Mouse (Mus musculus) myocyte (in vitro differentiated cells): ENCODE results near the gene Fos. TPM values are rescaled to one million over a fixed set of nuclear protein-coding genes. Genes with fewer than 3 reads are reported as not detected.

Experiments used
- H3K27me3 ChIP-seq: one replicate; pipeline ENCODE4 v1.6.1; 2011; ENCODE audit not compliant: control insufficient read depth, insufficient read depth, insufficient read length
- H3K36me3 ChIP-seq: one replicate; pipeline ENCODE4 v1.6.1; 2011; ENCODE audit not compliant: control insufficient read depth, insufficient read depth
- H3K4me2 ChIP-seq: one replicate; pipeline ENCODE4 v1.6.1; 2011; ENCODE audit warnings: low read depth, control low read depth
- H3K4me3 ChIP-seq: one replicate; pipeline ENCODE4 v1.5.1; 2011; ENCODE audit warnings: mild to moderate bottlenecking, control low read depth, moderate library complexity
- H3K79me2 ChIP-seq: one replicate; pipeline ENCODE4 v1.6.1; 2011; ENCODE audit not compliant: control insufficient read depth, insufficient read depth
- H3ac ChIP-seq: one replicate; pipeline ENCODE4 v1.6.1; 2011; ENCODE audit not compliant: control insufficient read depth, insufficient read length
- CEBPB ChIP-seq: IDR thresholded peaks from 2 replicates; pipeline ENCODE4 v1.6.1; 2011; ENCODE audit warnings: mild to moderate bottlenecking, moderate library complexity; ENCODE audit not compliant: poor library complexity, insufficient read depth, severe bottlenecking
- E2F4 ChIP-seq: IDR thresholded peaks from one replicate; pipeline ENCODE4 v1.6.1; 2011; ENCODE audit warnings: mild to moderate bottlenecking, control low read depth, moderate library complexity; ENCODE audit not compliant: insufficient read depth
- MAX ChIP-seq: IDR thresholded peaks from one replicate; pipeline ENCODE4 v1.6.1; 2011; ENCODE audit warnings: low read depth, mild to moderate bottlenecking, control low read depth
- MYOD1 ChIP-seq, 3 experiments: IDR thresholded peaks; one replicate each; pipeline ENCODE4 v1.6.1; 2011; ENCODE audit warnings: control low read depth in 2 of 3, low read depth in 2 of 3, mild to moderate bottlenecking in 2 of 3, moderate library complexity in 1 of 3; ENCODE audit not compliant: insufficient read length in 2 of 3, control insufficient read depth in 1 of 3
- MYOG ChIP-seq, 3 experiments: IDR thresholded peaks; one replicate each; pipeline ENCODE4 v1.6.1; 2011; ENCODE audit warnings: control low read depth in 2 of 3, low read depth in 2 of 3, mild to moderate bottlenecking in 2 of 3; ENCODE audit not compliant: insufficient read length in 2 of 3, control insufficient read depth in 1 of 3, insufficient read depth in 1 of 3
- POLR2A ChIP-seq: IDR thresholded peaks from one replicate; pipeline ENCODE4 v1.6.1; 2011; ENCODE audit warnings: low read depth, mild to moderate bottlenecking, control low read depth, moderate library complexity; ENCODE audit not compliant: insufficient read length
- POLR2AphosphoS2 ChIP-seq: IDR thresholded peaks from one replicate; pipeline ENCODE4 v1.6.1; 2011; ENCODE audit warnings: low read depth, control low read depth; ENCODE audit not compliant: insufficient read length
- REST ChIP-seq: IDR thresholded peaks from one replicate; pipeline ENCODE4 v1.6.1; 2011; ENCODE audit warnings: mild to moderate bottlenecking, control low read depth, moderate library complexity; ENCODE audit not compliant: insufficient read depth, insufficient read length
- SRF ChIP-seq: IDR thresholded peaks from one replicate; pipeline ENCODE4 v1.6.1; 2011; ENCODE audit warnings: low read depth; ENCODE audit not compliant: control insufficient read depth, insufficient read length
- TCF12 ChIP-seq: IDR thresholded peaks from one replicate; pipeline ENCODE4 v1.6.1; 2011; ENCODE audit warnings: mild to moderate bottlenecking, control low read depth; ENCODE audit not compliant: poor library complexity, insufficient read depth, severe bottlenecking
- TCF3 ChIP-seq: IDR thresholded peaks from one replicate; pipeline ENCODE4 v1.6.1; 2011; ENCODE audit warnings: low read depth, control low read depth; ENCODE audit not compliant: insufficient read length
- USF1 ChIP-seq: IDR thresholded peaks from one replicate; pipeline ENCODE4 v1.6.1; 2011; ENCODE audit warnings: low read depth, mild to moderate bottlenecking, control low read depth, moderate library complexity
- polyA plus RNA-seq: library from polyadenylated mRNA; unstranded; fragments of >200 nt; fragmentation: generic; extraction: Trizol; gene quantifications from one replicate; pipeline ENCODE4 v1.2.1, GENCODE M21; 2012; ENCODE audit warnings: missing spikeins

Gene Fos
- polyA plus RNA-seq, 1 experiment = 3.1 TPM

- no peaks in the 10 kb centered on the region for H3K79me2 ChIP-seq
Observed at GRCm38 (mm10) chr12:85464902-85465301, 8.8 kb upstream of the Fos start.

DNA sequence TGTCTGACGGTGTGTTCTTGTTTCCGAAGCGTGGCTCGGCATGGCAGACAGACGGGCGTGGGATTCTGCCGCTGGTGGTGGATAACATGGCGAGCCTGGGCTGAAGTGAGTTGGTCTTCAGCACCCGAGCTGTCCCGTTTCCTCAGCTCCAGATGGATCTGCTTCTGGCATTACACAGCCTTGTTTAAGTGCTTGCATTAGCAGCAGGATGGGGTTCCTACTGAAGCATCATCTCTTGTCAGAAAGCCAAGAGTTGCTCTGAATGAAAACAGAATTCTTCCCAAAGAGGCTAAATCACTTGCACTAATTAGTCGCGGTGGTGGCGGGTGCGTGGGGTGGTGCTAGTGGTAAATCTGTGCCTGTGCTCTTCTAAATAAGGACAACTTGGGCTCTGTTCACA is 5.8 kb upstream of the Fos start:
- no peak overlapping the region for H3K4me2 ChIP-seq
- no peak overlapping the region for H3K4me3 ChIP-seq
- no peaks in the 10 kb centered on the region for H3K36me3 ChIP-seq
- TF ChIP-seq USF1 (no peak), POLR2AphosphoS2 (no peak), E2F4 (no peak), TCF3 (no peak), CEBPB (no peak), POLR2A (no peak), MYOG (IDR thresholded peaks at IDR 0.05; ENCODE audit: control insufficient read depth in 1 of 3, insufficient read depth in 1 of 3, insufficient read length in 2 of 3, low read depth in 2 of 3) (no peak), REST (no peak), SRF (no peak)
- no peak overlapping the region for H3ac ChIP-seq
- no peaks in the 10 kb centered on the region for H3K79me2 ChIP-seq
- no peaks in the 10 kb centered on the region for H3K27me3 ChIP-seq

More at GRCm38 (mm10) chr12:85464902-85465301, 8.8 kb upstream of the Fos start:
- H3K27me3 ChIP-seq = no peaks in the 10 kb centered on the region
- TF ChIP-seq MYOG (IDR thresholded peaks at IDR 0.05; ENCODE audit: control insufficient read depth in 1 of 3, insufficient read depth in 1 of 3, insufficient read length in 2 of 3, low read depth in 2 of 3) (no peak), E2F4 (no peak), CEBPB (no peak), TCF12 (no peak), TCF3 (no peak), SRF (no peak), POLR2AphosphoS2 (no peak), USF1 (no peak)
- no peak overlapping the region for H3K4me3 ChIP-seq
- no peaks in the 10 kb centered on the region for H3K36me3 ChIP-seq
- no peak overlapping the region for H3K4me2 ChIP-seq
- H3ac ChIP-seq = no peak overlapping the region

- peak; percentile 73; the same call in 1 of the 2 replicates for TF ChIP-seq CEBPB
- TF ChIP-seq POLR2A = no peak
- no peak overlapping the region for H3K4me3 ChIP-seq
- no peaks in the 10 kb centered on the region for H3K79me2 ChIP-seq
- H3K36me3 ChIP-seq = no peaks in the 10 kb centered on the region
- H3K27me3 ChIP-seq = no peaks in the 10 kb centered on the region
- H3K4me2 ChIP-seq = peak overlapping the region; percentile 19
- H3ac ChIP-seq = no peak overlapping the region
Observed at GRCm38 (mm10) chr12:85468666-85469065, 5.0 kb upstream of the Fos start.

GRCm38 (mm10) chr12:85471920-85472655 is 1.6 kb upstream of the Fos start:
- H3K4me3 ChIP-seq = peak overlapping the region; percentile 70
- no peaks in the 10 kb centered on the region for H3K27me3 ChIP-seq
- no peak overlapping the region for H3ac ChIP-seq
- H3K36me3 ChIP-seq = peaks cover 4% of the 10 kb centered on the region
- H3K79me2 ChIP-seq = no peaks in the 10 kb centered on the region
- H3K4me2 ChIP-seq = peak overlapping the region; percentile 92
- no peak for TF ChIP-seq SRF
- no peak for TF ChIP-seq TCF3
- no peak for TF ChIP-seq REST
- no peak for TF ChIP-seq MAX
- TF ChIP-seq POLR2AphosphoS2 = peak; percentile 58
- TF ChIP-seq E2F4 = peak; percentile 16
- TF ChIP-seq CEBPB = no peak
- TF ChIP-seq POLR2A = peak; percentile 73
- peak in 1 of 3 experiments; percentile 74 for TF ChIP-seq MYOD1 (IDR thresholded peaks at IDR 0.05; ENCODE audit: control insufficient read depth in 1 of 3, insufficient read length in 2 of 3, low read depth in 2 of 3)
- peak in 1 of 3 experiments; percentile 55 for TF ChIP-seq MYOG (IDR thresholded peaks at IDR 0.05; ENCODE audit: control insufficient read depth in 1 of 3, insufficient read depth in 1 of 3, insufficient read length in 2 of 3, low read depth in 2 of 3)
- no peak for TF ChIP-seq TCF12
- TF ChIP-seq USF1 = no peak

DNA sequence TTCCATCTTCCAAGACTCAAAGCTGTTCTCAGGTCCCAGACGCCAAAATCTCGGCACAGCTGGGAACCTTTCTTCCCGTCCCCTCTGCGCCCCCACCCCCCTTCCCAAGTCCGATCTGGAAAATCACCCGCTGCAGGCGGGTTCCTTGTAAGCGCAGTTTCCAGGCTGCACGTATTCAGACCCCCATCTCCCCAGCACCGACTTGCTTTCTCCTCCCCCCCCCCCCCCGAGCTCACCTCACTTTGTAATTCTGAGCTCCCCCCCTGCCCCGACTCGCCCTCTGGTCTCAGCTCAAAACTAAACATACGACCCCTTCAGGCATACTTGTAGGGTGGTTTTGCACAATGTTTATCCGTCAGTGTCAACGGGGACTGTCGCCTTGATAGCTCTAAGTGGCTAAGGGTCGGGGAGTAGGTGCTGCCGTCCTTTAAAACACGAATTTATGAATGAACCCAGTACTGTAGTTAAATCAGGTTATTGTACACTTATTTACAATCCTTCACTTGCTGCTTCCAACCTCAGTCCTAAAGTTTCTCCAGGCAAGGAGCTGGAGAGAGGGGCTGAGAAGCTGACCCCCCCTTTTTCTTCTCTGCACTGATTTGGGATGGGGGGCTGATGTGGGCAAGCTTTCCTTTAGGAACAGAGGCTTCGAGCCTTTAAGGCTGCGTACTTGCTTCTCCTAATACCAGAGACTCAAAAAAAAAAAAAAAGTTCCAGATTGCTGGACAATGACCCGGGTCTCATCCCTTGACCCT is 857 bp upstream of the Fos start:
- peak overlapping the region; percentile 70 for H3K4me3 ChIP-seq
- peaks cover 4% of the 10 kb centered on the region for H3K36me3 ChIP-seq
- H3K27me3 ChIP-seq = no peaks in the 10 kb centered on the region
- peak overlapping the region; percentile 92 for H3K4me2 ChIP-seq
- TF ChIP-seq CEBPB (no peak), MAX (no peak), REST (no peak), POLR2AphosphoS2 (no peak), POLR2A (no peak), TCF12 (no peak)
- no peaks in the 10 kb centered on the region for H3K79me2 ChIP-seq
- peak overlapping the region; percentile 28 for H3ac ChIP-seq
